Mouse (Mus musculus) bone marrow macrophage, adult 2 months (primary cell): ENCODE results near the gene Spata2.

Source experiments
- CTCF ChIP-seq: IDR thresholded peaks from 2 replicates; pipeline ENCODE4 v1.5.1; 2012; ENCODE audit warnings: low read depth, mild to moderate bottlenecking, low read length, moderate library complexity
- POLR2A ChIP-seq: IDR thresholded peaks from 2 replicates; pipeline ENCODE4 v1.6.1; 2012; ENCODE audit warnings: mild to moderate bottlenecking, low read depth, low read length, borderline replicate concordance

- no peak for TF ChIP-seq POLR2A
- no peak for TF ChIP-seq CTCF
These were observed 18.5 kb downstream of the Spata2 start for GRCm38 (mm10) chr2:167474218-167474617.
